Mouse (Mus musculus): Measurements from ENCODE around the gene Myo18a. TPM values are rescaled to one million over a fixed set of nuclear protein-coding genes. Genes with fewer than 3 reads are reported as not detected.

Myo18a gene
- total RNA-seq, 2 experiments from 2014 or later = 8.8 to 48.5 TPM

GRCm38 (mm10) chr11:77909776-77910175 is 146.7 kb downstream of the Myo18a start:
- ATAC-seq (replicated peaks; ENCODE audit: low FRiP score, poor library complexity, severe bottlenecking) = no peak

- no peak for ATAC-seq (replicated peaks; ENCODE audit: low FRiP score, poor library complexity, severe bottlenecking)
These were observed 150.5 kb downstream of the Myo18a start for GRCm38 (mm10) chr11:77913505-77913904.

GRCm38 (mm10) chr11:77914598-77915260 is 151.7 kb downstream of the Myo18a start:
- ATAC-seq (replicated peaks; ENCODE audit: low FRiP score, poor library complexity, severe bottlenecking) = no peak

Other genes starting within 250 kb of the Myo18a start
- gene Abhd15, start 248.1 kb upstream of the Myo18a start, total RNA-seq (2015; ENCODE audit: low replicate concordance) = not detected in 2 replicates
- gene Abhd15, start 248.1 kb upstream of the Myo18a start, total RNA-seq (2017; ENCODE audit: low replicate concordance) = 0.68 and 0.90 TPM in 2 replicates
- gene Trp53i13, start 247.3 kb upstream of the Myo18a start, total RNA-seq (2015; ENCODE audit: low replicate concordance) = 0.84 TPM in 1 of 2 replicates, not detected in the other
- gene Trp53i13, start 247.3 kb upstream of the Myo18a start, total RNA-seq (2017; ENCODE audit: low replicate concordance) = 2.0 and 6.7 TPM in 2 replicates
- gene Gm10392, start 244.0 kb upstream of the Myo18a start, total RNA-seq (2015; ENCODE audit: low replicate concordance) = not detected in 2 replicates
- gene Gm10392, start 244.0 kb upstream of the Myo18a start, total RNA-seq (2017; ENCODE audit: low replicate concordance) = 0.13 TPM in 1 of 2 replicates, not detected in the other
- gene Taok1, start 155.4 kb upstream of the Myo18a start, total RNA-seq (2015; ENCODE audit: low replicate concordance) = 25.6 and 28.9 TPM in 2 replicates
- gene Taok1, start 155.4 kb upstream of the Myo18a start, total RNA-seq (2017; ENCODE audit: low replicate concordance) = 35.2 and 43.4 TPM in 2 replicates
- 21.6 and 37.3 TPM in 2 replicates for gene Nufip2, start 77.1 kb upstream of the Myo18a start, total RNA-seq (2015; ENCODE audit: low replicate concordance)
- gene Nufip2, start 77.1 kb upstream of the Myo18a start, total RNA-seq (2017; ENCODE audit: low replicate concordance) = 30.0 and 42.2 TPM in 2 replicates
- gene Cryba1, start 38.0 kb upstream of the Myo18a start, total RNA-seq (2015; ENCODE audit: low replicate concordance) = not detected in 2 replicates
- gene Cryba1, start 38.0 kb upstream of the Myo18a start, total RNA-seq (2017; ENCODE audit: low replicate concordance) = not detected in 2 replicates
- gene Gm10277, start 24.5 kb downstream of the Myo18a start, total RNA-seq (2015; ENCODE audit: low replicate concordance) = not detected in 2 replicates
- not detected in 2 replicates for gene Gm10277, start 24.5 kb downstream of the Myo18a start, total RNA-seq (2017; ENCODE audit: low replicate concordance)
- not detected in 2 replicates for gene Pipox, start 130.8 kb downstream of the Myo18a start, total RNA-seq (2015; ENCODE audit: low replicate concordance)
- gene Pipox, start 130.8 kb downstream of the Myo18a start, total RNA-seq (2017; ENCODE audit: low replicate concordance) = not detected in 2 replicates
- not detected in 2 replicates for gene Sez6, start 167.6 kb downstream of the Myo18a start, total RNA-seq (2015; ENCODE audit: low replicate concordance)
- gene Sez6, start 167.6 kb downstream of the Myo18a start, total RNA-seq (2017; ENCODE audit: low replicate concordance) = not detected in 2 replicates
- 45.7 and 92.3 TPM in 2 replicates for gene Phf12, start 219.5 kb downstream of the Myo18a start, total RNA-seq (2015; ENCODE audit: low replicate concordance)
- gene Phf12, start 219.5 kb downstream of the Myo18a start, total RNA-seq (2017; ENCODE audit: low replicate concordance) = 27.2 and 39.9 TPM in 2 replicates